Comparison of ENCODE assay signal across 13 mouse cellular contexts in genomic region chr12:52390242-52390641, GRCm38 (mm10).
DNase-seq lines count a peak whose midpoint lies in the region; ATAC-seq and TF ChIP-seq lines count a peak whose summit lies in the region.
"Had no signal": no experiment of that assay in that cellular context is flagged by ENCODE, and none has a peak within 500 bp of the region (broad histone marks: within the 10 kb centered on the region; RNA-seq: fewer than 3 reads in every experiment).

No protein-coding gene starts in this region.

- H3K27me3 ChIP-seq in kidney, embryonic 15.5 days = no peaks in the 10 kb centered on the region
- H3K27me3 ChIP-seq in kidney, embryonic 14.5 days (ENCODE audit: control insufficient read depth, insufficient read depth, low read length) = no peaks in the 10 kb centered on the region
- H3K27me3 ChIP-seq: CH12.LX; limb, embryonic 12.5 days had no signal

- 0 out of 2 replicates have a peak, but pooled peaks have one; percentile 33 for ATAC-seq in kidney, embryonic 15.5 days (replicated peaks; ENCODE audit: low FRiP score)
- no peak for ATAC-seq in kidney, embryonic 14.5 days (ENCODE audit: low FRiP score, low TSS enrichment)

- H3K4me3 ChIP-seq in kidney, embryonic 15.5 days (replicated peaks) = no peak overlapping the region
- H3K4me3 ChIP-seq in kidney, embryonic 14.5 days (ENCODE audit: low read length) = no peak overlapping the region
- H3K4me3 ChIP-seq: erythroblast, embryonic 14.5 days; limb, embryonic 12.5 days had no signal

- WGBS in kidney, embryonic 15.5 days = 46% methylated on average over 4 of the region's 4 CpGs
- 58% methylated on average over 4 of the region's 4 CpGs for WGBS in kidney, embryonic 14.5 days

- no peak overlapping the region for H3K9ac ChIP-seq in kidney, embryonic 15.5 days
- no peak overlapping the region for H3K9ac ChIP-seq in kidney, embryonic 14.5 days (ENCODE audit: low read depth, low read length)
- H3K9ac ChIP-seq: limb, embryonic 12.5 days had no signal

- no peak for TF ChIP-seq CTCF in brain, embryonic 14.5 days (IDR thresholded peaks at IDR 0.05; ENCODE audit: borderline replicate concordance, extremely low read depth, insufficient read depth, insufficient read length)

- 0 out of 2 replicates have a peak, but pooled peaks cover 3% of the 10 kb centered on the region for H3K9me3 ChIP-seq in kidney, embryonic 15.5 days (replicated peaks)
- no peaks in the 10 kb centered on the region for H3K9me3 ChIP-seq in kidney, embryonic 14.5 days (ENCODE audit: control insufficient read depth, low read length)
- H3K9me3 ChIP-seq: limb, embryonic 12.5 days had no signal

- DNase-seq in brain, embryonic 14.5 days (ENCODE audit: low read depth) = peak; percentile 89
- peak; percentile 87 for DNase-seq in heart, adult 8-10 months (ENCODE audit: low spot score)
- DNase-seq in kidney, postnatal 10 days = peak; percentile 33
- no peak for DNase-seq in right cerebral cortex, postnatal 14 days
- DNase-seq in adrenal gland, postnatal 10 days = no peak
- no peak for DNase-seq in gastrocnemius, postnatal 10 days
- DNase-seq: cerebellum, adult 9-11 months; thymus, postnatal 25 days had no signal

- no peak overlapping the region for H3K27ac ChIP-seq in kidney, embryonic 15.5 days
- H3K27ac ChIP-seq in kidney, embryonic 14.5 days (ENCODE audit: low read depth, low read length) = no peak overlapping the region
- H3K27ac ChIP-seq: limb, embryonic 12.5 days had no signal

- no peaks in the 10 kb centered on the region for H3K4me1 ChIP-seq in kidney, embryonic 15.5 days
- H3K4me1 ChIP-seq in kidney, embryonic 14.5 days (ENCODE audit: control insufficient read depth, insufficient read depth, low read length) = no peaks in the 10 kb centered on the region
- H3K4me1 ChIP-seq: limb, embryonic 12.5 days had no signal

- no peak for TF ChIP-seq POLR2A in brain, embryonic 14.5 days (IDR thresholded peaks at IDR 0.05; ENCODE audit: borderline replicate concordance, extremely low read depth, insufficient read depth, insufficient read length, poor library complexity, severe bottlenecking)

- no peaks in the 10 kb centered on the region for H3K36me3 ChIP-seq in kidney, embryonic 15.5 days
- H3K36me3 ChIP-seq in kidney, embryonic 14.5 days (ENCODE audit: control insufficient read depth, insufficient read depth, low read length) = no peaks in the 10 kb centered on the region
- H3K36me3 ChIP-seq: limb, embryonic 12.5 days had no signal

- no peak overlapping the region for H3K4me2 ChIP-seq in kidney, embryonic 15.5 days
- H3K4me2 ChIP-seq in kidney, embryonic 14.5 days (replicated peaks; ENCODE audit: low read depth, low read length) = no peak overlapping the region
- H3K4me2 ChIP-seq: limb, embryonic 12.5 days had no signal

Comparison
In these comparisons a context has a peak if more than half of its experiments do, and no peak if none do; other contexts are left out.
1. DNase-seq: peak in brain, embryonic 14.5 days (single experiment), heart, adult 8-10 months (single experiment) and kidney, postnatal 10 days (single experiment); none in right cerebral cortex, postnatal 14 days (single experiment), adrenal gland, postnatal 10 days (single experiment) and gastrocnemius, postnatal 10 days (single experiment).